Mouse (Mus musculus): ENCODE data around the gene Mmrn2. TPM values are rescaled to one million over a fixed set of nuclear protein-coding genes. Genes with fewer than 3 reads are reported as not detected.
"Not testable (repeated sequence)": the region's sequence is repeated elsewhere in the genome, so short reads cannot be mapped to it uniquely, and the experiment has no call there.

Gene Mmrn2
- total RNA-seq, 2 experiments from 2014 or later = not detected

DNA sequence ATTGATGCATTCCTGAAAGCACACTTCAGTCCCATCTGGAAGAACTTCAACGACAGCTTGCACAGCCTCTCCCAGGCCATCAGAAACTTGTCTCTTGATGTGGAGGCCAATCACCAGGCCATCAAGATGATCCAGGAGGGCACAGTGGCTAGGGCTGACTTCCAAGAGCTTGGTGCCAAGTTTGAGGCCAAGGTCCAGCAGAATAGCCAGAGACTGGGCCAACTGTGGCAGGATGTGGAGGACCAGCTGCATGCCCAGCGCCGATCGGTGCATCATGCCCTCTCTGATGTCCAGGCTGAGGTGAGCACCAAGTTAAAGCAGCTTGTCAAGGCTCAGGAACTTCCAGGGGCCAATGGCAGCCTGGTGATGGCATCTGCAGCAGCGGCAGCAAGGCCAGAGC is 22.6 kb downstream of the Mmrn2 start:
- no peak for ATAC-seq (replicated peaks; ENCODE audit: low FRiP score, low TSS enrichment, poor library complexity, severe bottlenecking)

DNA sequence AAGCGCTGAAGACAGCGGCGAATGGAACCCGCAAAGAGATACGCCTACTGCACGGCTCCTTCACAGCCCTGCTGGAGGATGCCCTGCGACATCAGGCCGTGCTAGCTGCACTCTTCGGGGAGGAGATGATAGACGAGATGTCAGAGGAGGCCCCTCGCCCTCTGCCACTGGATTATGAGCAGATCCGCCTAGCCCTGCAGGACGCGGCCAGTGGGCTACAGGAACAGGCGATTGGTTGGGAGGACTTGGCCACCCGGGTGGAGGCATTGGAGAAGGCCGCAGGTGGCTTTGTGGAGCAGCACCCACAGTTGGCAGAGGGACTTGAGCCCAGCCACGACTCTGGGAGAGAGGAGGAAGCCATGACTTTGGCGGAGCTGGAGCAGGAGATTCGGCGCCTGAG is 23.6 kb downstream of the Mmrn2 start:
- no peak for ATAC-seq (replicated peaks; ENCODE audit: low FRiP score, low TSS enrichment, poor library complexity, severe bottlenecking)

DNA sequence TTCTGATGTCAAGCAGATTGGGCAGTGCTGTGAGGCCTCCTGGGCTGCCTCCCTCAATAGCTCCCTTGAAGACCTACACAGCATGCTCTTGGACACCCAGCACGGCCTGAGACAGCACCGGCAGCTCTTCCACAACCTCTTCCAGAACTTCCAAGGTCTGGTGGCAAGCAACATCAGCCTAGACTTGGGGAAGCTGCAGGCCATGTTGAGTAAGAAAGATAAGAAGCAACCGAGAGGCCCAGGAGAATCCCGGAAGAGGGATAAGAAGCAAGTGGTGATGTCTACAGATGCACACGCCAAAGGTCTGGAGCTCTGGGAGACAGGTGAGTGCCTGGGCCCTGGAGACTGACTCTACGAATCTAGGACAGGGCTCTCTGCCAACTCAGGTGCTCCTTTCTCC is 24.0 kb downstream of the Mmrn2 start:
- ATAC-seq (replicated peaks; ENCODE audit: low FRiP score, low TSS enrichment, poor library complexity, severe bottlenecking) = no peak

DNA sequence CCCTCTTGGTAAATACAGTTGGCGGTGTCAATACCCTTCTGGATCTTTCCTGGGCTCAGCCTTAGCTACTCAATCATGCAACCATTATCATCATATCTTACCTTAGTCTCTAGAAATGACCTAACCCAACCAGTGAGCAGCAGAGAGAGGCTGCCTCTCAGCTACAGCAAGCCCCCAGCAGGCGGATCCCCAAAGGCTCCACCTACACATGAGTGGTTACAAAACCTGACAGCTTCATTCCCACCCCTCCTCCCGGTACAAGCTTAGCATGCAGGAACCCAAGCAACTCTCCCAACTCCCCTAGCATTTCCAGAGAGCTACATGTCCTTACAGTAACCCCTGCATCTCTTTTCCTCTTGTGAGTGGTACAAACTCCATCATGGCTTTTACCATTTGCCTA is 24.8 kb downstream of the Mmrn2 start:
- ATAC-seq (replicated peaks; ENCODE audit: low FRiP score, low TSS enrichment, poor library complexity, severe bottlenecking) = no peak

DNA sequence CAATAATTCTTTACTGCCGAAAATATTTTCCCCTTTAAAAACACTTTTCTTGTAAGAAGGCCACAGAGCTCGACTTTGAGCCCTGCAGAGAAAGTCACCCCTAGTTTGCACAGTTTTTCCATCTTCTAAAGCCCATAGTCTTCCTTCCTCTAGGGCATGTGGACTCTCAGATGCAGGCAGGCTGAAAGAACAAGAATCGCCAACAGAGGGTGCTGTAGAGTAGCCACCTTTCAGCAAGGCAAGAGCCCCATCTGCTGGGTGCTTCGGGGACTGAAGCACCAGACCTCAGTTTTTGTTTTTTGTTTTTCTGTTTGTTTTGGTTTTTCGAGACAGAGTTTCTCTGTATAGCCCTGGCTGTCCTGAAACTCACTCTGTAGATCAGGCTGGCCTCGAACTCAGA is 25.9 kb downstream of the Mmrn2 start:
- peak; percentile 99 for ATAC-seq (replicated peaks; ENCODE audit: low FRiP score, low TSS enrichment, poor library complexity, severe bottlenecking)

DNA sequence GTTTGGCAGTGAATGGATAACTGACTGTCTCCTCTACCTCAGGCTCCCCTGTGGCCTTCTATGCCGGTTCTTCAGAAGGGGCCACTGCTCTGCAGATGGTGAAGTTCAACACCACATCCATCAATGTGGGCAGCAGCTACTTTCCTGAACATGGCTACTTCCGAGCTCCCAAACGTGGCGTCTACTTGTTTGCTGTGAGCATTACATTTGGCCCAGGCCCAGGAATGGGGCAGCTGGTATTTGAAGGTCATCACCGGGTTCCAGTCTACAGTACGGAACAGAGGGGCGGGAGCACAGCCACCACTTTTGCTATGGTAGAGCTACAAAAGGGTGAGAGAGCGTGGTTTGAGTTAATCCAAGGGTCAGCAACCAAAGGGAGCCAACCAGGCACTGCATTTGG is 27.6 kb downstream of the Mmrn2 start:
- ATAC-seq (replicated peaks; ENCODE audit: low FRiP score, low TSS enrichment, poor library complexity, severe bottlenecking) = no peak

DNA sequence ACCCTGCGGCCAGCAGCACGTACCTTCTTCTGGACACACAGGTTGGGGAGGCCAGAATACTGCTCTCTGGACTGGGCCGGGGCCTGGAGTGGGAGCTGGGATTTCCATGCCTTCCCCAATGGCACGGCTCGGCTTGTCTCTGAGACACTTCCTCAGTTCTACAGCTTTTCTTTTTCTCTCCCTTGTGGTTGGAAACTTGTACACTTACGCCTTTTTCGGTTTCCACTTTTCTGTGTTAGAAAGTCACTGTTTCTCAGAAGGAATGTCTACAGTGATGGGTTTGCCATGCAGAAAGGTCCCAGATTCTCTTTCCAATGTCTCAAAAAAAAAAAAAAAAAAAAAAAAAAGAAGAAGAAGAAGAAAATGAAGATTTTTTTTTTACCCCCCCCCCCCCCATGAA is 28.2 kb downstream of the Mmrn2 start:
- ATAC-seq (replicated peaks; ENCODE audit: low FRiP score, low TSS enrichment, poor library complexity, severe bottlenecking) = no peak

DNA sequence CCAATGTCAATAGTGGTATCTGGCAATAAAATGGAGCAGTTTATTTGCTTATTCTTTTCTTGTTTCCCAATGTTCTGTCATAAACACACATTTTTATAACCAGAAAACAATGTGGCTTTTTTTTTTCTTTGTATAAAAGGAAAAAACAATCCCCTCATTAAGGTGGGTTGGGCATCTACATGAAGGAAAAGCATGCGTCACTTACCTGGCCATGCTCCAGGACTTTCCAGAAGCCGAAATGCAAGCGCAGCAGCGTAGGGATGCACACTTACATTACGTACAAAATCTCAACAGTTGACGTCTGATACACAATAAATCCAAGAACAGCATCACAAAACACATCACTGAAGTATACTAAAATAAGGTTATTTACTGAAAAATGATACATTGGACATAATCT is 35.5 kb downstream of the Mmrn2 start:
- ATAC-seq (replicated peaks; ENCODE audit: low FRiP score, low TSS enrichment, poor library complexity, severe bottlenecking) = no peak

DNA sequence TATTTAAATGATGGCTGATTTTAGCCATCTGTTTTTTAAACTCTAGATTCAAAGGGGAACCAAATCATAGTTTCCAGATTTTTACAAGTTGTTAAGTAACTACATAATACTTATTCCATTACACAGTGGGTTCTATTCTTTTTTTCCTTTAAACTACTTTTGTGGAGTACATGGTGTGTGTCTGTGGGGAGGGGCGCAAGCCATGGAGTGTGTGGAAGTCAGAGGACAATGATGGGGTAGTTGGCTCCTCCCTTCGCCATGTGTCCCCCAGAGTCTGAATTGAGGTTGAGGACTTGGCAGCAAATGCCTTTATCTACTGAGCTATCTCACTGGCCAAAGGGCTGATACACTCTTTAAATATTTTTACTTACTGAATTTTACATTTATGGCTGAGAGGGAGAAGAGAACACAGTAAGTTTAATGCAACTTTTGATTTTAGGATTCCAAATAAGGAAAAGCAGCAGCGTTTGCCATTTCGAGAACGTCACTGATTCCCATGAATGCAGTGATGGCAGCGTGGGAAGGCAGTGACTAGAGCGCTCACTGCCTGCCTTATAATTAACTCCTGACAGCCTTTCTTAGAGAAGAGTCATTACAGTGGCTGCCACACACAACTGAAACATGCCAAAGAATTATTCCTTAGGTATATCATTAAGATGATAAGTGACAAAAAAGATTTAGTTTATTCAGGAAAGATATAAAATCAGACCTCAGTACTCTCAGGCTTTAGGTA is 37.1 kb downstream of the Mmrn2 start:
- ATAC-seq (replicated peaks; ENCODE audit: low FRiP score, low TSS enrichment, poor library complexity, severe bottlenecking) = no peak

DNA sequence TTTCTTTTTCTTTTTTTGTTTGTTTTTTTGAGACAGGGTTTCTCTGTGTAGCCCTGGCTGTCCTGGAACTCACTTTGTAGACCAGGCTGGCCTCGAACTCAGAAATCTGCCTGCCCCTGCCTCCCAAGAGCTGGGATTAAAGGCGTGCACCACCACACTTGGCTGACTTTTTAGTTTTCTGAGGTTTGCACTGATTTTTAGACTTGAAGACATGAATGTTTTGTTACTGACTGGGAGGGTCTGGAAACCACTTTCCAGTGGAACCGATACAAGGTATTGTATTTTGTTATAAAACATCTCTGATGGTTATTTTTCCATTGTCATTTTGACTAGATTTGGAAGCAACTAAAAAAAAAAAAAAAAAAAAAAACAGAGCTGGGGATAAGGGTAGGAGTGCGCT is 41.7 kb downstream of the Mmrn2 start:
- ATAC-seq (replicated peaks; ENCODE audit: low FRiP score, low TSS enrichment, poor library complexity, severe bottlenecking) = not testable (repeated sequence)

DNA sequence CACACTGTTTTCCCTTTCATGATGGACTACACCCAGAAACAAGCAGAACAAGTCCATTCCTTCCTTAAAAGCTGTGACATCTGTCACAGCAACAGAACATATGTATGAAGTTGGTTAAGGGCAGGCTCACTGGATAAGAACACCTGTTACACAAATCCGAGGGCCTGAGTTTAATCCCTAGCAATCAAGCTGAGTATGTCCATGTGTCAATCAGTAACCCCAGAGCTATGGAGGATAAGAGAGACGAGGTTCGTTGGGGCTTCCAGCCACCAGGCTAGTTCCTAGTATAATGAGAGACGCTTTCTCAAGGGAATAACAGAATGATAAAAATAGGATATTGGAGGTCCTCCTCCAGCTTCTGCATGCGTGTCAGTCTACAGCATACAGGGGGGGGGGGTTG is 42.2 kb downstream of the Mmrn2 start:
- ATAC-seq (replicated peaks; ENCODE audit: low FRiP score, low TSS enrichment, poor library complexity, severe bottlenecking) = no peak

DNA sequence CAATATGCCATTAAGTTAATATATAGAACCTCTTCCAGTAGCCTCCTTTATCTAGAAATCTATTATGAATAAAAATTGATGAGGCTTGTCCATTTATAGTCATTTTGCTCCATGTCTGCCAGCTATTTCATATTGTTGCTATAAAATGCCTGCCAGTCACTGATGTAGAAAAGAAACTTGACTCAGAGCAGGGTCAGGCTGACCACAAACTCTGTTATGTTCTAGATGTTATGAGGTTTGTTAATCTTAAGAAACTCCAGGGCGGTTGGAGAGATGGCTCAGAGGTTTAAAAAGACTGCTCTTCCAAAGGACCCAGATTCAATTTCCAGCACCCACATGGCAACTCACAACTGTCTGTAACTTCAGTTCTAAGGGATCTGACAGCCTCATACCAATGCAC is 45.8 kb downstream of the Mmrn2 start:
- ATAC-seq (replicated peaks; ENCODE audit: low FRiP score, low TSS enrichment, poor library complexity, severe bottlenecking) = no peak

DNA sequence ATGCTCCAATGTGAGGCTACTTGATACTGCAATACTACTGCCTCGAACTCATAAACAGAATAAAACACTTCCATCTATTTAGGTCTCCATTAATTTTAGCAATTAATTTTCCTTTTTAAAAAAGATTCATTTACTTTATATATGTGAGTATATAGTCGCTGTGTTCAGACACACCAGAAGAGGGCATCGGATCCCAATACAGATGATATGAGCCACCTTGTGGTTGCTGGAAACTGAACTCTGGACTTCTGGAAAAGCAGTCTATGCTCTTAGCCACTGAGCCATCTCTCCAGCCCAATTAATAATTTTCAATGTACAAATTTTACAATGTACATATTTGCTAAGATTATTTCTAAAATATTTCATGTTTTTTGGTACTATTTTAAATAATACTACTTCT is 53.0 kb downstream of the Mmrn2 start:
- no peak for ATAC-seq (replicated peaks; ENCODE audit: low FRiP score, low TSS enrichment, poor library complexity, severe bottlenecking)

DNA sequence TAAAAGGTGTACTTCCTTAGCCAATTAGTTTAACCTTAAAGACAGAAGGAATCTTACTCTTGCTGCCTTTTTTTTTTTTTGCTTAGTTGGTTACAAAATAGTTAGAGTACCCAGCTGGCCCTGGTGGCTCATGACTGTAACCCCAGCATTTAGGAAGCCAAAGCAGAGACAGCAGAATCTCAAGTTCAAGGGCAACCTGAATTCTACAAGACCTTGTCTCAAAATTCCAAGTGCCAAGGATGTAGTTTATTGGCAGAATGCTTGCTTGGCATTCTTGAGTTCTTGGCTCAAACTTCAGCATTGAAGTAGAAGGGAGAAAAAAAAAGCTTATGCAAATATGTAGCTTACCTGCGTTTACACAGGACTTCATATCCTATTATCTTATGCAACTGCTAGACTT is 53.8 kb downstream of the Mmrn2 start:
- no peak for ATAC-seq (replicated peaks; ENCODE audit: low FRiP score, low TSS enrichment, poor library complexity, severe bottlenecking)

DNA sequence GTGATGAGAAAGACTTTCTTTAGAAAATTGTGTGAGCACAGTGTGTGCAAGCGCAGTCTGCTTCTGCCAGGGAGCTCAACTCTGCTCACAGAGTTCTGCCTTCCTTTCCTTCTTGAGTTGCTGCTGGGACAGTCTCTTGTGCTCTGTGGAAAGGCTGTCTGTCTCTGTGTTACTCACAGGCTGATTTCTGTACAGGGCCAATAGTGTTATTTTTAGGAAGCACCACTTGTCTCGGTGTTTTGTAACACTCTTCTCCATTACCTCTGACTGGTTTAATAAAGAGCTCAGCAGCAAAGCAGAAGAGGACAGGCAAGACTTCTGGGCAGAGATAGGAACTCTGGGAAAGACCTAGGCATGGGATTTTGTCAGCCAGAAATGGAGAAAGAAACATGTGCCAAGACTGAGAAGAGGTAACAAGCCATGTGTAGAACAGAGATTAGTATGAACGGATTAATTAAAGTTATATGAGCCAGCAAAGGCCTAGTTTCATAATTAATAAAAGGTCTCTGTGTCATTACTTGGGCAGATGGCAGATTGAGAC is 65.3 kb downstream of the Mmrn2 start:
- ATAC-seq (replicated peaks; ENCODE audit: low FRiP score, low TSS enrichment, poor library complexity, severe bottlenecking) = no peak

DNA sequence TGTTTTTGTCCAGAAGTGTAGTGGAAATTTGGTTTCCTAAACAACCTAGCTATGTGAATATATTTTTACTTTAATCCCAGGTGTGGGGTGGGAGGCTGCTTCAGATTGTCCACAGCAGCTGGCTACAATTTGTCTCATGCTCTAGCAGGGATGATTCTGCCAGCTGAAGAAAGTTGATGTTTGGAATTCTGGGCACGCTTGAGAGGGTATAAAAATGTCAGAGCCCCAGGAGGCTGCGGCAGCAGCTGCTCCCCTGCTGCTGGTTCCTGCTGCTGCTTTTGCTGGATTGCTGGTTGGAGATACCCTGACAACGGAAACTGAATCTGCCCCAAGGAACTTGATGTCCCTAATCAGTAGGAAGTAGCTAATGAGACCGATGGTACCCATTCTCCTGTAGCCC is 67.3 kb downstream of the Mmrn2 start:
- no peak for ATAC-seq (replicated peaks; ENCODE audit: low FRiP score, low TSS enrichment, poor library complexity, severe bottlenecking)

DNA sequence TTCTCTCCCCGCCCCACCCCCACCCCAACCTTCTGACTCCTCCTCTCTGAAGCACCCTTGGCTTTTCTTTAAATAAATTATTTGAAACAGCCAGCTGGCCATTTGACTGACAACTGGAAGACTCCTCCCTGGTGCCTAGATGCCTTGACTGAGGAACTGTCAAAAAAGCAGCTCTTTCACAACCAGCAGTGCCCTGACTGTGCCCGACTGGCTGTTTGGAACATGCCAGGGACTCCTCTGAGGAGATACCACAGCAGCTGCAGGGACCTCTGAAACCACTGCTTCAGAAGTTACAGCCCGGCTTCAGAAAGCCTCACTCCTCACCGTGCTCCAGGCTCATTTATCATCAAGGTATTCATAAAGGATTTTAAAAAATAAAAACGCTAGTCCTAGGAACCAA is 69.1 kb downstream of the Mmrn2 start:
- ATAC-seq (replicated peaks; ENCODE audit: low FRiP score, low TSS enrichment, poor library complexity, severe bottlenecking) = no peak

DNA sequence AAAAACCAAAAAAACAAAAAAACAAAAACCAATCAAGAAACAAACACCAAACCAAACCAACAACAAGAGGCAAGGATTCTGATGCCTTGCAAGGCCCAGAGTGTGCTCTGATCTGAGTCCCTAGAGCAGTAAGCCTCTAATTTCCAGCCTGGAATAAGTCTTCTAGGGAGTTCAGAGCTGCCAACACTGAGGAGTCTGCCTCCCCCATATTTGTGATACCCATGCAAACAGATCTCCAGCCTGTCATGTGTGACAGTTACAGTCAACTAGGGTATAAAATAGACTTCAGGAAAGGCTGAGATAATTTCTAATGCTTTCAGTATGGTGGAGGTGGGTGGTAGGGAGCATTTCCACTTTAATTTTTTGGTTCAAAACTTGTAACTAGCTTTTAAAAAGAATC is 69.7 kb downstream of the Mmrn2 start:
- no peak for ATAC-seq (replicated peaks; ENCODE audit: low FRiP score, low TSS enrichment, poor library complexity, severe bottlenecking)

DNA sequence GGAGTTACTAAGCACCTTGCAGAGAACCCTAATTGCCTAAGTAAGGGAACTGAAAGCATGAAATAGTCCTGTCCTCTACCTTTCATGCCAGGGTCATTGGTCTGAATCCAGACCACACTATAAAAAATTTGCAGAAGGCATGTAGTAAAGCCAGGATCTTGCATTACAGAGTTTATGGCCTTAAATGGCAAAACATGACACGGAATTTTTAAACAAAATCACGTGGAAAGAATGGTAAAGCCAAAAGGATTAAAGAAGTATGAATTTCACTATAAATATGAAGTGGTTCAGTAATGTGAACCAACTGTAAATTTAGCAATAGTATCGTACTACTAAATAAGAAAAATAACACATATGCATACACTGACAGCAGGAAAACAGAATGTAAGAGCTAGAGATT is 70.1 kb downstream of the Mmrn2 start:
- ATAC-seq (replicated peaks; ENCODE audit: low FRiP score, low TSS enrichment, poor library complexity, severe bottlenecking) = no peak

DNA sequence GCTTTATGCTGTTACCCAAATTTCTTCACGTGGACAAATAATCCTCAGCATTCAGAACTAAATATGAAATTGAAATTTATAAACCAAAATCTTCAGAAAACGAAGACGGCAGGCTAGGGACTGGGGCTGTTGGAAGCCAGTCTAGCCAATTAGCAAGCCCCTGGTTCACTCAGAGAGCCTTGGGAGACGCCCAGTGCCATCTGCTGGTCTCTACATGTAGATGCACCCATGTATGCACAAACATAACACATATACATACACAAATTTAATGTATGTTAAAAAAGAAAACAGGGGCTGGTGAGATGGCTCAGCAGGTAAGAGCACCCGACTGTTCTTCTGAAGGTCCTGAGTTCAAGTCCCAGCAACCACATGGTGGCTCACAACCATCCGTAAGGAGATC is 71.4 kb downstream of the Mmrn2 start:
- ATAC-seq (replicated peaks; ENCODE audit: low FRiP score, low TSS enrichment, poor library complexity, severe bottlenecking) = no peak

DNA sequence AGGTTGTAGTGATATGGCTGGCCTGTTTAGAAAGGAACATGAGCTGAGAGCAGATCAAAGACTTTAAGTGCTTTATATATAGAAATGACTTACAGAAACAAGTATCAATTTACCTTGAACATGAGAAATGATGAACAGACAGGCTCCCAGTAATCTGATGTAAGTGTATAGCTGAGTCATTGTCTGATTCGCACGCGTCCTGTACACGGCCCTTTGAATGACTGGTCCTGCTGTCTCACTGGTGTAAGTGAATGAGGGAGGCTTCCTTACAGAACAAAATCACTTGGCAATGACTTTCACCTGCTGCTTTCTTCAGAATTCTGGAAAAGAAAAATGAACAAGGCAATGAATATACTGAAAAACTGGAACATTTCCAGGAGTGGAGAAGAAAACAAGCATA is 72.4 kb downstream of the Mmrn2 start:
- no peak for ATAC-seq (replicated peaks; ENCODE audit: low FRiP score, low TSS enrichment, poor library complexity, severe bottlenecking)

DNA sequence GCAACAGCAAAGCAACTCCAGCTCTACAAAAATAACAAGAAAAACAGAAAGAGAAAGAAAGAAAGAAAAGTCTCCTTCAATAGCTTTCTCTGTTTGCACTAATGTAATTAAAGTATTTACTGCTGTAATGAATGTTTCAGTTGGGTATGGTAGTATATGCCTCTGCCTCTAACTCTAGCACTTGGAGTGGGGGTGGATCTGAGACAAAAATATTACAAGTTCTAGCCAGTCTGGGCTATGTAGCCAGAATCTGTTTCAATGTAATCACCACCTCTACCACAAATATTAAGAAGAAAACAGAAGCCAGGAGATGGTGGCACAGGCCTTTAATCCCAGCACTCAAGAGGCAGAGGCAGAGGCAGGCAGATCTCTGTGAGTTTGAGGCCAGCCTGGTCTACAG is 73.1 kb downstream of the Mmrn2 start:
- ATAC-seq (replicated peaks; ENCODE audit: low FRiP score, low TSS enrichment, poor library complexity, severe bottlenecking) = no peak

All from megakaryocyte-erythroid progenitor cell, adult 5-6 weeks (primary cell).